Mouse (Mus musculus) lung, adult 2 months (tissue): ENCODE measurements around the gene Cers3. TPM values are rescaled to one million over a fixed set of nuclear protein-coding genes. Genes with fewer than 3 reads are reported as not detected.

Experiments
- DNase-seq: peaks from one replicate; pipeline ENCODE4 v3.0.0; 2022
- H3K4me1 ChIP-seq: fragments of 200-500 bp; 2 replicates; pipeline ENCODE4 v1.6.1; 2011; ENCODE audit warnings: low read length; ENCODE audit not compliant: control insufficient read depth, insufficient read depth
- H3K4me3 ChIP-seq: fragments of 200-500 bp; replicated peaks from 2 replicates; pipeline ENCODE3; 2011; ENCODE audit warnings: low read depth, mild to moderate bottlenecking, control low read depth, low read length; ENCODE audit errors: extremely low read depth
- CTCF ChIP-seq: fragments of 200-500 bp; IDR thresholded peaks from 2 replicates; pipeline ENCODE4 v1.5.1; 2011; ENCODE audit warnings: mild to moderate bottlenecking, low read length, control low read depth; ENCODE audit not compliant: insufficient read depth
- POLR2A ChIP-seq: fragments of 200-500 bp; IDR thresholded peaks from 2 replicates; pipeline ENCODE4 v1.6.1; 2011; ENCODE audit warnings: low read depth, mild to moderate bottlenecking, control low read depth, low read length, borderline replicate concordance; ENCODE audit errors: extremely low read depth
- WGBS: fragments of 180-500 bp; shearing (Covaris S2); methylation state at CpG from one replicate; pipeline ENCODE4 v1.1.7; 2018; 5-methylcytosine and 5-hydroxymethylcytosine counted together
- polyA plus RNA-seq: library from polyadenylated mRNA; depleted of rRNA; stranded (reverse); fragments of >200 nt; gene quantifications from 2 replicates; pipeline ENCODE4 v1.2.3, GENCODE M21; 2012

Cers3 gene
- polyA plus RNA-seq, 1 experiment: 9.0 TPM

DNA sequence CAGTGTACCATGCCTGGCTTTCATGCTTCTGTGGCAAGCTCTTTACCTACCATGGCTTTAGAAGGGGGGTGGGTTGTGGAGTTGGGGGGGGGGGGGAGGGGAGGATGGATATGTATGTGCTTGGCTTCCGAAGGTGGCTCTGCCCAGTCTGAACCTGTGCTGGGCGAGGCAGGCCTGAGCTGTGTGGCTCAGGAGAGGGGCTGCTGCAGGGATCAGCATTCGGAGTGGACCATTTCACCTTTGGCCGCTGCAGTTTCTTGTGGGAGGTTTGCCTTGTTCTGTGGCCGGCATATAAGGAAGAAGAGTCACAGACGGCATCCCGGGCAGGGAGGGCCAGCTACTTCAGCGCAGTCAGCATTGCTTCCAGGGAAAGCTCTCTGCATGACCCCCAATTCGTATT lies 104.0 kb downstream of the Cers3 start:
- 87% methylated on average over 9 of the region's 9 CpGs for WGBS
- Histone ChIP-seq H3K4me3 (no peak overlapping the region), H3K4me1 (peaks cover under 1% of the 10 kb centered on the region; the same call in 1 of the 2 replicates)
- no peak for TF ChIP-seq CTCF
- no peak for TF ChIP-seq POLR2A
- DNase-seq: no peak

DNA sequence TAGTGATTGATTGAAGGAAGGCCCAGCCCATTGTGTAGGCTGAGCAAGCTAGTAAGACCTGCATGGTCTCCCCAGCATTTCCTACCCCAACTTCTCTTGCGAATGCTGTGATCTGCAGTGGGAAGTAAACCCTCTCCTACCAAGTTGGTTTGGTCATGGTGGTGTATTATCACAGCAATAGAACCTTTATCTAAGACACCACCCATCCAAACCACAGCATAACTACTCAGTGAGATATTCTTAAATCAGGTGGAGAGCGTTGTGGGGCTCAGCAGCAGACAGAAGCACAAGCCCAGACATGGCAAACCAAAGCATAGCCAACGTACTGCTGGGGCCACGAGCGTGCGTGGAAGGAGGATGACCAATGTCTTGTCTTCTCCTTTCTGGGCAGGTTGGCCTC lies 106.0 kb downstream of the Cers3 start:
- TF ChIP-seq CTCF (no peak), POLR2A (no peak)
- WGBS: 95% methylated on average over 6 of the region's 6 CpGs
- H3K4me3 ChIP-seq: no peak overlapping the region
- H3K4me1 ChIP-seq: no peaks in the 10 kb centered on the region
- no peak for DNase-seq

DNA sequence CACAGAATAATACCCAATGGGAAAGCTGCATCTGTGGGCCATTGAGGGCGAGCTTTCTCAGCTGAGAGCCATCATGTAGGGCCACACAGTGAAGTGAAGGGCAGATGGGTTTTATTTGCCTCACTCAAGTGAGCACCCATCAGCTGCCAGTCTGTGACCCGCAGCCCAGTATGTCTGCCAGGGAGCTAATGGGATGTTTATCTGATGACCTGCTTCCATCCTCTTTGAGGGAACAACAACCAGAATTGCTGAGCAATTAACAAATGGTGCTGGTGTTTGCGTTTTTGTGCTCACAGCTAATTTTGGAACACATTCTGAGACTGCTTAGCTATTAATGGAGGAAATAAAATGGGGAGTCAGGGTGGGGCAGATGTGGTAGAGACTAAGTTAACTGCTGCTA lies 108.9 kb downstream of the Cers3 start:
- TF ChIP-seq CTCF (no peak), POLR2A (no peak)
- Histone ChIP-seq H3K4me1 (no peaks in the 10 kb centered on the region), H3K4me3 (no peak overlapping the region)
- DNase-seq: no peak
- 41% methylated on average over 3 of the region's 3 CpGs for WGBS

DNA sequence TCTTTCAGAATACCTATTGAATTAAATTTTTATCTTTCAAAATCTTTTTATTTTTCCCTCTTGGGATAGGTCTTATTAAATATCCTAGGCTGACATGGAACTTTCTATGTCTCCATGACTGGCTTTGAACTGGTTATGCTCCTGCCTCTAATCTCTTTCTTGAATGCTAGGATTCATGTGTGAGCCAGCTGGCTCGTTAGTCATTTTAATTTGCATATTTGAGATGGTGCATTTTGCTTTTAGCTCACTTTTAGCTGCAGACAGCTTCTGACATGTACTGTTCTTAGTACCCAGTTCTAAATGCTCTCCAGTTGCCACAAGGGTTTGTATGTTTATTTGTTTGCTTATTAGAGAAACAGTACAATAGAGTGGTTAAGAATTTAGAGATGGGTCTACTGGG lies 114.3 kb downstream of the Cers3 start:
- no peak for TF ChIP-seq POLR2A
- no peak for TF ChIP-seq CTCF
- Histone ChIP-seq H3K4me3 (no peak overlapping the region), H3K4me1 (peaks cover 2% of the 10 kb centered on the region; the same call in 1 of the 2 replicates)
- WGBS: 64% methylated on average over 1 of the region's 1 CpGs
- no peak for DNase-seq

DNA sequence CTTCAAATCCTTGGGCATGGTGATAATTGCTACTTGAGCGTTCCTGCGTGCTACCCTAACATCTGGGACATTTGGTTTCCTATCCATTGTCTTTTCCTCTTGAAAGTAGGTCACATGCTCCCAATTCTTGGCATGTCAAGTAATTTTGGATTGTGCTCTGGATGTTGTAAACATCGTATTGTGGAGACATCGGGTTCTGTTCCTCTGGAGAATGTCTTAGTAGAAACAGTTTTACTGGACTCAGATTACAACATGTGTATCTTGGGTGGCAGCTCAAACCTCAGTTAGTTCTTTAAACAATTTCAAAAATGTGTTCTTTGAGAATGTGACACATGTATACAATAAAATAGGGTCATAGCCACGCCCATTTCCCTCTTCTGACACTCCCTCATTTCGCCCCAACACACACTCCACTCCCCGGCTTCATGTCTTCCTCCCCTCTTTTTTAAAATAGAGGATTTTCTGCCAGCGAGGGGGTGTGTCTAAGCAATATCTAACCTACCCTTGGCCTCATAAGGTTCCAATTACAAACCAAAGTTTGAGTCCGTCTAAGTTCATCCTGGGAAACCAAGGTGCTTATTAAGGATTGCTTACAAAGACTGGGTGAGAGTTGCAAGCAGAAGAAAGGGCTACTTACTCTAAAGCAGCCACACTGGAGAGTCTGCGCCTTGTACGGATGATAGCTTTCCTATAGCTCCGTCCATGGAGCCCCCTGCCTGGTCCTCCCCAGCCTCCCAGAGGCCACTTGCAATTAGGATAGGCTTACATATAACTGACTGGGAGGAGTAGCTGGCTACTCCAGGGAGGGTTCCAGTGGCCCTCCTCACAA lies 115.2 kb downstream of the Cers3 start:
- Histone ChIP-seq H3K4me1 (peaks cover 2% of the 10 kb centered on the region; the same call in 1 of the 2 replicates), H3K4me3 (no peak overlapping the region)
- WGBS: 49% methylated on average over 12 of the region's 12 CpGs
- TF ChIP-seq POLR2A: no peak
- no peak for TF ChIP-seq CTCF
- no peak for DNase-seq

DNA sequence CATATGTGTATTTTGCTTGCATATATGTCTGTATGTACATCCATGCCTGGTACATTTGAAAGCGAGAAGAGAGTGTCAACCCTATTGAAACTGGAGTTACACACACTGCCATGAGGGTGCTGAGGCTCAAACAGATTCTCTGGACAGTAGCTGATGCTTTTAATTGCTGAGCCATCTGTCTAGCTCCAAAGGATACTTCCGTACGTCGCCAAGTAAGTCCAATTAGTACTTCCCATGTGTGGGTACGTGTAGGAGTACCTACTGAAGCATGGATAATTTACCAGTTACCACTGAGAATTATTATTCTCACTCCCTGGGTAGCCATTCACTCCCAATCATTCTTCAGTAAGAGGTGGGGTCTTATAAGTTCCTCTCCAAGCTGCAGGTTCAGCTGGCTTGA lies 115.9 kb downstream of the Cers3 start:
- Histone ChIP-seq H3K4me3 (no peak overlapping the region), H3K4me1 (peaks cover 2% of the 10 kb centered on the region; the same call in 1 of the 2 replicates)
- no peak for DNase-seq
- 95% methylated on average over 5 of the region's 5 CpGs for WGBS
- TF ChIP-seq CTCF: no peak
- no peak for TF ChIP-seq POLR2A

DNA sequence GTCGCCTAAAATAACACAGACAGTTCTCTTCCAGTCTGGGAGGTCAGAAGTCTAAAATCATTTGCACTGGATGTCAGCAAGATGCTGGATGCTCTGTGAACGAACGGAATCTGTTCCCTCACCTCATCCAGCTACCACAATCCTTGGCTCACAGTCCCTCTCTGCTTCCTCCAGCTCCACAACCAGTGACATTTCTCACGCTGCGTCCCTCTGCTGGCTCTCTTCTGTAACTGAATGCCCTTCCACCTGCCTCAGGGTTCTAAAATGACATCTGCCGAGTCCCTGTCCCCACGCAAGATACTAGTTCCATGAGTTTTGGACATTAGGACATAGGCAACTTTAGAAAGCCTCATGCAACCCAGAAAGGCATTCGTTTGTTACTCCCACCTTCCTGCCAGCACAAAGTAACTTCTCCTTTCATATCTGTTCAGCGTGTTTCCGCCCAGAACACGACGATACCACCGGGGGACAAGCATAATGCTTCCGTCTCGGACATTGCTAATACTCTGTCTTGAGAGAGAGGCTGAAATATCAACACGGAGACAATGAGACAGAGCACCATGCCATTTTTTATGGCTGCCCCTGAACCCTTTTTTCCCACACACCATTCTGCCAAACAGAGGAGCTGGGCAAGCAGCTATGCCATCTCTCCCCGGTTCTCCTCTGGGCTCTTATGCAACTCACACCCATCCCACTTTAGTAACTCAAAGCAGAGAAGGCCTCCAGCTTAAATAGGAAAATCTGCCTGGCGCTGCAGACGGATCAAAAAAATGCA lies 123.8 kb downstream of the Cers3 start:
- no peak for TF ChIP-seq CTCF
- TF ChIP-seq POLR2A: no peak
- Histone ChIP-seq H3K4me1 (no peaks in the 10 kb centered on the region), H3K4me3 (no peak overlapping the region)
- WGBS: 61% methylated on average over 19 of the region's 19 CpGs
- no peak for DNase-seq

DNA sequence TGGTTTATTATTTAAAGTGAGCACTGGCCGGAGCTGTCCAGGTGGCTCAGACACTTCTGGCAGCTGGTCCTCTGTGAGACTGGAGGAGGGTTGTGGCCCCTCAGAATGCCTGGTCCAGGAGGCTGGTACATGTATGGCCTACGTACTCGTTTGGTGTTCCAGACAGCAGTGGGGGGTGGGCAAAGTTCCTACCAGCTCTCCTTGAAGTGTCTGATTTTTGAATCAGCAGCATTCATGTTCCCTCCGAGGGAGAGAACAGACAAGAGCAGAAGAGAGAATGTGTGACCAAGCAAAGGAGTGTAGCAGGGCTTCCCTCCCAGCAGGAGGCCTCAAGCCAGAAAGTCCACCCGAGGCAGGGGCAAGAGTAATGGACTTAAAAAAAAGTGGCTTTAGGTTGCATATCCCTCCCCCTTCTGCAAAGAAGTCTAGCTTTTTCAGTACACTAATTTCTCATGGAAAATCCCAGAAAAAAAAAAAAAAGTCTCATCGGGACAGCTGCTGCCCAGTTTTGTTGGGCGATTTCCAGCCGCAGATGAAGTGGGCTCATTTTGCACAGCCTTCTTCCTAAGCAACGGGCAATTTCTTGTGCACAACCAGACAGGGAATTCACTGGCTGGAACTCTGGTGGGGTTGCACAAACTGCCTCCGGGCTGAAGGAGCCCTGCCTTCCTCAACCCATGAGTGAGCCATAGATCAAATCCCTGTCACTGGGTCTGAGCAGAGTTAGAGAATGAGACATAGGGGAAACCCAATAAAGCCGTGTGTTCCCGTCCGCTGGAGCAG lies 124.6 kb downstream of the Cers3 start:
- Histone ChIP-seq H3K4me1 (no peaks in the 10 kb centered on the region), H3K4me3 (no peak overlapping the region)
- DNase-seq: no peak
- WGBS: 67% methylated on average over 13 of the region's 13 CpGs
- no peak for TF ChIP-seq CTCF
- TF ChIP-seq POLR2A: no peak

DNA sequence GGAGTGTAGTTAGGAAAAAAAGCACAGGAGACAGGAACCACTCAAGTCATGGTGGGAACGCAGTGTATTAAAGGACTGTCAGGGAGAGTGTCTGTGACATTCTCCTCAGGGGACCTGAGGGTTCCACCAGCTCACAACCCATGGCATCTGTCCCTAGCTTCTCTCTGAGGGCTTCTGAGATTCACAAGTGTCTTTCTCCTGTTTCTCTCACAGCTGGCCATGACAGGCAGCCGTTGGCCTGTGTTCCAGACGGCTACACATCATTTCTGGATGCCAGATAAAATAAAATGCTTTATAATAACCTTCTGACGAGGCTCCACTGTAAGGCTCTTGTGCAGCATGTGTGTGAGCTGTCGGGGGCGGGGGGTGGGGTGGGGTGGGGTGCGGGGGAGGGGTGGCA lies 128.2 kb downstream of the Cers3 start:
- no peaks in the 10 kb centered on the region for H3K4me1 ChIP-seq
- WGBS: 62% methylated on average over 7 of the region's 7 CpGs
- no peak for DNase-seq
- no peak for TF ChIP-seq CTCF
- no peak for TF ChIP-seq POLR2A
- H3K4me3 ChIP-seq: no peak overlapping the region
